Mouse (Mus musculus) bone marrow macrophage, adult 2 months (primary cell): ENCODE measurements around the gene Shd.

Experiments
- CTCF ChIP-seq: IDR thresholded peaks from 2 replicates; pipeline ENCODE4 v1.5.1; 2012; ENCODE audit warnings: low read depth, mild to moderate bottlenecking, low read length, moderate library complexity
- POLR2A ChIP-seq: IDR thresholded peaks from 2 replicates; pipeline ENCODE4 v1.6.1; 2012; ENCODE audit warnings: mild to moderate bottlenecking, low read depth, low read length, borderline replicate concordance

DNA sequence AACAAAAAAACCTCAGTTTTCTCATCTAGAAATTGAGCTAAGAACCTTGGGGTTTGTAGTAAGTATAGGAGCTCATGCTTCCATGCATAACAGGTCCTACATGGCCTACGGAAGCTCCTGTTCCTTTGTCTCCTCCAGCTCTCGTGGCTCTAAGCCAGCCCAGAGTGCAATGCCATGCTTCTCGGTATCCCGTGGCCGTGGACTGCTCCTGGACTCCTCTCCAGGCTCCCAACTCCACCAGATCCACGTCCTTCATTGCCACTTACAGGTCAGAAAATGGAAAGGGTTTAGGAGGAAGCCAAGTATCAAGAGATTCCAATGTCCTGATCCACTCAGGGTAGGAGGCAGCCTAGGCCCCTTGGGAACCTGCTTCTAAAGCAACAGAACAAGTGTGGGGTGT, 16.5 kb upstream of the Shd start:
- TF ChIP-seq CTCF (no peak), POLR2A (no peak)
